Mouse (Mus musculus) limb, embryonic 14.5 days (tissue): ENCODE data around the gene E130114P18Rik. TPM values are rescaled to one million over a fixed set of nuclear protein-coding genes. Genes with fewer than 3 reads are reported as not detected.

Experiments
- ATAC-seq: fragments of 200-750 bp; cut with Nextera tagmentation; 2 replicates; pipeline ENCODE4 v1.8.0; 2017; ENCODE audit warnings: low read depth, moderate number of reproducible peaks, moderate TSS enrichment; ENCODE audit not compliant: low FRiP score
- DNase-seq: peaks from one replicate; pipeline ENCODE4 v3.0.0-alpha.2; 2015; ENCODE audit warnings: low spot score
- H3K27ac ChIP-seq: fragments of 300-500 bp; sonication (generic); replicated peaks from 2 replicates; pipeline ENCODE4 v1.5.1; 2014; ENCODE audit warnings: low read depth, mild to moderate bottlenecking, low read length, moderate library complexity, mixed read lengths
- H3K27me3 ChIP-seq: fragments of 300-500 bp; sonication (generic); 2 replicates; pipeline ENCODE4 v1.6.1; 2014; ENCODE audit warnings: low read length, mixed read lengths; ENCODE audit not compliant: control insufficient read depth, insufficient read depth
- H3K36me3 ChIP-seq: fragments of 300-500 bp; sonication (generic); 2 replicates; pipeline ENCODE4 v1.6.1; 2014; ENCODE audit warnings: mild to moderate bottlenecking, low read length, moderate library complexity, mixed read lengths; ENCODE audit not compliant: control insufficient read depth, insufficient read depth
- H3K4me1 ChIP-seq: fragments of 300-500 bp; sonication (generic); 2 replicates; pipeline ENCODE4 v1.6.1; 2014; ENCODE audit warnings: antibody characterized with exemption, low read length, mixed read lengths; ENCODE audit not compliant: control insufficient read depth, insufficient read depth
- H3K4me2 ChIP-seq: fragments of 300-500 bp; sonication (generic); replicated peaks from 2 replicates; pipeline ENCODE4 v1.6.1; 2014; ENCODE audit warnings: low read depth, mild to moderate bottlenecking, low read length, moderate library complexity; ENCODE audit not compliant: severe bottlenecking
- H3K4me3 ChIP-seq: fragments of 300-500 bp; sonication (generic); replicated peaks from 2 replicates; pipeline ENCODE4 v1.5.1; 2014; ENCODE audit warnings: low read length
- H3K9ac ChIP-seq: fragments of 300-500 bp; sonication (generic); 2 replicates; pipeline ENCODE4 v1.6.1; 2014; ENCODE audit warnings: mild to moderate bottlenecking, low read depth, low read length, moderate library complexity; ENCODE audit not compliant: severe bottlenecking
- H3K9me3 ChIP-seq: fragments of 300-500 bp; sonication (generic); 2 replicates; pipeline ENCODE4 v1.6.1; 2016; ENCODE audit warnings: low read length; ENCODE audit not compliant: control insufficient read depth
- POLR2A ChIP-seq: fragments of 200-500 bp; IDR thresholded peaks from 2 replicates; pipeline ENCODE4 v1.8.0; 2012; ENCODE audit warnings: inconsistent platforms, mild to moderate bottlenecking, moderate library complexity, borderline replicate concordance; ENCODE audit not compliant: insufficient read depth, insufficient read length; ENCODE audit errors: extremely low read depth
- WGBS: fragments of 180-500 bp; shearing (Covaris S2); extraction: QIAGEN DNeasy Blood & Tissue Kit; methylation state at CpG from one replicate; pipeline ENCODE4 v1.1.7; 2014; 5-methylcytosine and 5-hydroxymethylcytosine counted together
- polyA plus RNA-seq, 2 experiments: library from polyadenylated mRNA; depleted of rRNA in 1 of 2; stranded (reverse) in 1 of 2; unstranded in 1 of 2; fragments of >200 nt; fragmentation: Nextera tagmentation in 1 of 2; extraction: Ambion mirVana in 1 of 2; gene quantifications; 2 replicates each; pipeline versions ENCODE4 v1.2.1 to v1.2.3; 2012 to 2014

E130114P18Rik gene
- polyA plus RNA-seq, 2 experiments: 2.2 to 4.9 TPM

DNA sequence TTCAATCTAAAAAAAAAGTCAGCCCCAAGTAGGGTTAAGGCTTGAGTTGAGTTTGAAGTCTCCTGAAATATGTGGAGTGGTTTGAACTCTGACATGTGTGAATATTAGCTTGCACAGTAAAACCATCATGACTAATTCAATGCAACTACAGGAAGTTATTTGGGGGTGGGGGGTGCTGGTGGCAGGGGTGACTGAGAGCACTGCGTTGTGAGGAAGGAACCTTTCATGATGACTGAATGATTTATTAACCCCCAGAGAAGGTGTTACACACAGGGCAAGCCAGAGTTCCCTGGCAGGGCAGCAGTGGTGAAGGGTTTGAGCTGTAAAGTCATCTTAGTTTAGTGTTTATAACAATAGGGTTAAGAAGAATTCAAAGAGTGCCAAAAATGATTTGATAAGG, 65.3 kb downstream of the E130114P18Rik start:
- Histone ChIP-seq H3K4me2 (no peak overlapping the region), H3K9me3 (no peaks in the 10 kb centered on the region), H3K27ac (no peak overlapping the region), H3K4me3 (no peak overlapping the region), H3K4me1 (peaks cover 11% of the 10 kb centered on the region), H3K9ac (no peak overlapping the region), H3K36me3 (no peaks in the 10 kb centered on the region), H3K27me3 (no peaks in the 10 kb centered on the region)
- ATAC-seq: no peak
- no peak for DNase-seq
- TF ChIP-seq POLR2A: no peak
- WGBS: 4% methylated on average over 1 of the region's 1 CpGs

DNA sequence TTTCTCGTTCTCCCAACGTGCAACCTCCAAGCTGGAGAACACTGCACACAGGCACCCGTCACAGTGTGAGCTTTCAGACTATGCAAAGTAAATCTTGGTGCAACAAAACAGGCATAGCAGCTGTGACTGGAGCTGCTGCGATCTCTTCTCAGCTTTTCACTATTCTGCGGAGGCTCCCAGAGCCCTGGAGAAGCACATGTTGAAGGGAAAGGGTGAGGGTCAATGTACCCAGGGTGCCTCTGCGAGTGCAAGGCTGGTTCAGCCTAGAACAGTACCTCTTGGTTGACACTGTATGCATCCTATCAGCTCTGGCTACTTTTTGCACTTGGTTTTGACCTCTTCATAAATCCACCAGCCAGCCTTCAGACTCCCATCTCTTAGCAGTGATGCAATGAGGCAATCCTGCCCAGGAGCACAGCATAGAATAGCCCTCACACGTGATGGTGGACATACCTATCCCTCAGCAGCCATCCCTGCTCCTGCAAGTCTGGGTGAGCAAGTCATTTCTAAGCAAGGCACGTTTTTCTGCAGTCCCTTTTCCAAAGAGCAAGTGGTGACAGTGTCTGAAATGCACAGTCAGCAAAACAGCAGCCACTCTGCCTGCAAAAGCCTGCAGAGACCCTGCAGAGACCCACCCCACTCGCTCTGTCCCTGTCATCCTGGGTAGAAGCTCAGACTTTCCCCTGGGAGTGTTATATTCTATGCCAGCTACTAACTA, 67.7 kb downstream of the E130114P18Rik start:
- no peak overlapping the region for H3K4me3 ChIP-seq
- WGBS: 55% methylated on average over 9 of the region's 9 CpGs
- no peaks in the 10 kb centered on the region for H3K36me3 ChIP-seq
- ATAC-seq: no peak
- H3K9ac ChIP-seq: no peak overlapping the region
- H3K4me2 ChIP-seq: no peak overlapping the region
- no peaks in the 10 kb centered on the region for H3K9me3 ChIP-seq
- no peak for TF ChIP-seq POLR2A
- no peak for DNase-seq
- H3K27ac ChIP-seq: no peak overlapping the region
- H3K27me3 ChIP-seq: no peaks in the 10 kb centered on the region
- peaks cover 15% of the 10 kb centered on the region for H3K4me1 ChIP-seq

DNA sequence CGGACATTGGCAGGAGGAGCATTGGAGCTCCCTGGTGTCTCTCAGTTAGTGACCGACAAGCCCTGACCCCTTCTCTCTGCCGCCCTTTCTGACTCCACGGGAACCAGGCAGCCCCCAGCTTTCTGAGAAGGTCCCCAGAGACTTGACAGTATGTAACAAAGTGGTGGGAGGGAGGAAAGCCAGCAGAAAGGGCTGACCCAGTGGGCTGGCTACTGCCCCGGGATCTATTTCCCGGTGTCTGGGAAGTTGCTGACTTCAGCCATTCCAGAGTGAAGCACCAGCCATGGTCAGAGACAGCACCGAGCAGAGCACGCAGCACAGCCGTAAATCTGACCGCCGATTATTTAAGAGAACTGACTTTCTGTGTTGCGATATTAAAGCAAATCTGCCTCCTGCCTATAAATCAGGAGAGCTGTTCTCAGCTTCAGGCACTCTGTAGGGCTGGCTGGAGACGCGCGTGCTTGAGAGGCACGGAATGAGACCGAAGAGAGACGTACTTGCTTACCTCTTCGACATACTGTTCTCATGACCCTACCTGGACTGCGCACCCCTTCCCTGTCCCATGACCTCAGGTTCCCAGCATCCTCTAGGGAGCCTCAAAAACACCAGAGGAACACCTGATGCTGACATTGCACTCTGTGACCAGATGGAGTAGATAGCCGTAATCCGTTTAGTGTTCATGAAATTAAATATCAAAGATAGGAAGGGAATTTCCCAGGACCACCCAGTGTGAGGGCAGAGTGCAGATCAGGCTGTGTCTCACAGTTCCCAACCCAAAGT, 70.3 kb downstream of the E130114P18Rik start:
- ATAC-seq (no peak), DNase-seq (peak; percentile 6)
- WGBS: 41% methylated on average over 22 of the region's 22 CpGs
- TF ChIP-seq POLR2A: no peak
- Histone ChIP-seq H3K9ac (peak overlapping the region; percentile 38), H3K4me3 (no peak overlapping the region), H3K27me3 (no peaks in the 10 kb centered on the region), H3K4me1 (peaks cover 13% of the 10 kb centered on the region), H3K9me3 (no peaks in the 10 kb centered on the region), H3K27ac (no peak overlapping the region), H3K4me2 (peak overlapping the region; percentile 20), H3K36me3 (no peaks in the 10 kb centered on the region)

DNA sequence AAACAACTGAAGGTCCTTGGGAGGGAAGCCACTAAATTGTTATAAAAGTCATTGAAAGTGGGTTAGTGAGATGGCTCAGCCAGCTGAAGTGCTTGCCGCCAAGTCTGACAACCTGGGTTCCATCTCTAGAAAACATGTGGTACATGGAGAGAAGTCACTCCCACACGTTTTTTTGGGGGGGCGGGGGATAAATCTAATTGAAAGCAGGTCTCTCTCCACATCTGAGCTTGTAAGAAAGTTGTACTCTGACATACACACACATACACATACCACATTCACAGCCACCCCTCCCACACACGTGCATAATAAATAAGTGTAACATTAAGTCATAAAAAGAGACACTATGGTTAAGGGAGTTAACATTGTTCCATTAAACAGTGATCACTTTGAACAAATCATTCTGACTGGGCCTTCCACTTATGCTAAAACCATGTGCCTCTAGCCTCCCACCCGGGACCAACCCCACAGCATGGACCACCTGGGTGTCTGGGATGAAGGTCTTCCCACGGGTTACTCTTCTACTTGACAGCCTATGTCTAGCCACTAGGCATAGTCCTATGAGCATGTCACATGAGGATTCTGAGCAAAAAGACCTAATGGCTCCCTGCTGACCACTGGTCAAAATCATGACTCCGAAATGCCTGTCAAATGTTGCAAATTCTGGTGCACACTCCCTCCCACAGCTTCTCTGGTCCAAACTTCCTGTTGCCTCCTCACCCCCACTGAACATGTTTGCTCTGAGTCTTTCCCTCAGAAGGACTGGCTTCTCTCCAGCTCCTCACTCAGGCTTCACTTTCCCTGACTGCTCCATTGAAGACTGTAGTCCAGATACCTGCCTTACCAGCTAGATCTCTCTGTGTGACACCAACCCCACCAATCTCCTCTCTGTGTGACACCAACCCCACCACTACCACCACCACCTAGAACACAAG, 80.9 kb downstream of the E130114P18Rik start:
- ATAC-seq (peak; percentile 51; the same call in 1 of the 2 replicates), DNase-seq (peak; percentile 62)
- WGBS: 40% methylated on average over 7 of the region's 7 CpGs
- Histone ChIP-seq H3K4me2 (no peak overlapping the region), H3K4me3 (no peak overlapping the region), H3K36me3 (no peaks in the 10 kb centered on the region), H3K27me3 (no peaks in the 10 kb centered on the region), H3K9ac (no peak overlapping the region), H3K27ac (no peak overlapping the region), H3K4me1 (peaks cover 34% of the 10 kb centered on the region), H3K9me3 (no peaks in the 10 kb centered on the region)
- no peak for TF ChIP-seq POLR2A

DNA sequence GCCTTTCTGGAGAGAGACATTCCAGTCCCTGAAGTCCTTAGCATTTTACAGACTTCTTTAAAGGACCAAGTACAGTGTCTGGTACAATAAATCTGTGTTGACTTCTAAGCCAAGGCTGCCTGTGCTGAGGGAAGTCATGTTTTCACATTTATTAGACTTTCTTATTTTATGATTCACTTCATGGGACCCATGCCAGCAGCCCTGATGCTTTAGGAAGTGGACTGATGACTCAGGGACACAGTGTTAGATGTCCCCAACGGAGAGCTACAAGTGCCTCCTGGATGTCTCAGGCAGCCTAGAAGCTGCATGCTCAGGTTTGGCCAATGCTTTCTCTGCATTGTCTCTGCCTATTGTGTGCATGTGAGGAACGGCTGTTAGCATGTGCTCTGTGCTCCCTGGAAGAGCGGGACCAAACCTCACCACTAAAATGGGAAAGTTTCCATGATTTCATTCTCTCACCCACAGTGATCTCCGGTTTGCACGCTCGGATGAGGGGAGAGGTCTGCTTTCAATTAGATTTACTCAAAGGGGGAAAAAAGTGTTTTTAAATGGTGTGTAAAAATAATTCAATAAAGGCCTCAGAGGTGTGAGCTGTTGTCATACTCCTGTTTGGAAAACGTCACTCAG, 82.4 kb downstream of the E130114P18Rik start:
- Histone ChIP-seq H3K9ac (no peak overlapping the region), H3K36me3 (no peaks in the 10 kb centered on the region), H3K27me3 (no peaks in the 10 kb centered on the region), H3K4me3 (no peak overlapping the region), H3K27ac (peak overlapping the region; percentile 58), H3K9me3 (no peaks in the 10 kb centered on the region), H3K4me2 (no peak overlapping the region), H3K4me1 (peaks cover 34% of the 10 kb centered on the region)
- ATAC-seq (peak; percentile 85), DNase-seq (peak; percentile 89)
- no peak for TF ChIP-seq POLR2A
- 28% methylated on average over 7 of the region's 7 CpGs for WGBS
